Mouse (Mus musculus) thymus, postnatal 14 days (tissue): Measurements from ENCODE around the gene Arid5a.

Source experiments
- DNase-seq: peaks from one replicate; pipeline ENCODE4 v3.0.0; 2021

The Arid5a gene

GRCm38 (mm10) chr1:36307495-36308280 is at the start of gene Arid5a:
Gene Arid5a, plus strand, starts transcription at chr1:36307733.
- peak; percentile 92 for DNase-seq

DNA sequence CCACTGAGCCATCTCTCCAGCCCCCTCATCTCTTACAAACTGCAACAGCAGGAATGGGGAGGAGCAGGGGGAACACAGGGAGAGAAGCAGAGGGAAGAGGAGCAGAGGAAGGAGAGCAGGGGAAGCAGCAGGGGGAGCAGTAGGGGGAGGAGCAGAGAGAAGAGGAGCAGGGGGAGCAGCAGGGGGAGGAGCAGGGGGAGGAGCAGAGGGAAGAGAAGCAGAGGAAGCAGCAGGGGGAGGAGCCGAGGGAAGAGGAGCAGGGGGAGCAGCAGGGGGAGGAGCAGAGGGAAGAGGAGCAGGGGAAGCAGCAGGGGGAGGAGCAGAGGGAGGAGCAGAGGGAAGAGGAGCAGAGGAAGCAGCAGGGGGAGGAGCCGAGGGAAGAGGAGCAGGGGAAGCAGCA is 48.9 kb upstream of the Arid5a start:
- no peak for DNase-seq

GRCm38 (mm10) chr1:36259281-36259680 is 48.3 kb upstream of the Arid5a start:
- DNase-seq = no peak

GRCm38 (mm10) chr1:36260418-36260817 is 47.1 kb upstream of the Arid5a start:
- DNase-seq = no peak

GRCm38 (mm10) chr1:36261708-36262504 is 45.6 kb upstream of the Arid5a start:
- DNase-seq = peak; percentile 32

- peak; percentile 81 for DNase-seq
Measured at GRCm38 (mm10) chr1:36263833-36264488, 43.6 kb upstream of the Arid5a start.

GRCm38 (mm10) chr1:36266293-36266692 is 41.2 kb upstream of the Arid5a start:
- DNase-seq = no peak

DNA sequence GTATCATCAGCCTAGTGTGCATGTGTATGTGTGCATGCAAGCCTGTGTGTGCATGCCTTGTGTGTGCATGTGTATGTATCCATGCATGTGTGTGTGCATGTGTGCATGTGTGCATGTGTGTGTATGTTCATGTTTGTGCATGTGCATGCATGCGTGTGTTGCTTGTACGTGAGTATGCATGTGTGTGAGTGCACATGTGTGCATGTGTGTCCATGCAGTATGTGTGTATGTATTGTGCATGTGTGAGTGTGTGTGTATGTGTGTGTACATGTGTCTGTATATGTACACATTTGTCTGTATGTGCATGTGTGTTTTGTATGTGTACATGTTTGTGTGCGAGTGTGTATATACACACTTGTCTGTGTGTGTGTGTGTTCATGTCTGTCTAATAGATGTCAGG is 39.9 kb upstream of the Arid5a start:
- no peak for DNase-seq

DNA sequence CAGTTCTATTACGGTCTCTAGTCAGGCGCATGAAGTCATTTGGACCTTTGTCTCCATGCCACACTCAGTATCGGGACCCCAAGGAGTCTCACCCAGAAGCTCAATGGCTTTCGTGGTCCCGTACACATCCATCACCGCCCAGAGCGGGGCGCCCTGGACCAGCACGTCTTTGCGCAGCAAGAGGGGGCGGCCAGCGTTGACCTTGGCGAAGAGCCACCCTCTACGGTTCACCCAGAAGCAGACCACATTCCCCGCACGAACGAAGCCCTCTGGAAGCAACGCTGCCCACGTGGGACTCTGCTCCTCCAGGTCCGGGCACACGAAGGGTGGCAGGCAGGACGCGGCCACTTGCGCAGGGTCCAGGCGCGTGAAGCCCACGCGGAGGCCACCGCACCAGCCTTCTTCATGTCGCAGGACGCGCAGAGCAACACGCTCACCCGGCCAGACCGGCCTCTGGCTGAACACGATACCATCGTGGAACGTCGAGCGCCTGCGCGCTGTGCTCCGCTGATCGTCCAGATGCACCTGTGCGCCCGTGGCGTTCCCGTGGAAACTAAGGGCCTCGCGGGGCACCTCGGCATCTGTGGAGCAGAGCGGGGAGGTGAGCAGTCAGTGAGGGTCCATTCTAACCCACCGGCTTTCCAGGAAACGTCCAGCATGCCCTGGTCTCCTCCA is 38.3 kb upstream of the Arid5a start:
- DNase-seq = no peak

DNA sequence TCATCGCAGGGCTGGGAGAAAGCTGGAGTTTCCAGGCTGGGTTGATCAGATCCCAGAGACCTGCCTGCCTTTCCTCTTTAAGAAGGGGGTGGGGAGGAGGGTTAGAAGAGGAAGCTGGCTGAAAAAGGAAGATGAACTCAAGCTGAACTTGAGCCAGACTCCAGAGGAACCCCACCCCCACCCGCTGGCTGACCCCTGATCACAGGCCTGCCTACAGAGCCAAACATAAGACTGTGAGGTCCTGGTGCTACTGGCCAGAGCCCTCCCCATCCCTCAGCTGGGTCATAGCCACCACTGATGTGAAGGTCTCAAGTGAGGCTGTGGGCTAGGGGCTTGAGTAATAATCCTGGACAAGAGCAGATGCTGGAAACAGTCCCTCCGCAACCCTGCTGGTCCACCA is 36.9 kb upstream of the Arid5a start:
- no peak for DNase-seq

DNA sequence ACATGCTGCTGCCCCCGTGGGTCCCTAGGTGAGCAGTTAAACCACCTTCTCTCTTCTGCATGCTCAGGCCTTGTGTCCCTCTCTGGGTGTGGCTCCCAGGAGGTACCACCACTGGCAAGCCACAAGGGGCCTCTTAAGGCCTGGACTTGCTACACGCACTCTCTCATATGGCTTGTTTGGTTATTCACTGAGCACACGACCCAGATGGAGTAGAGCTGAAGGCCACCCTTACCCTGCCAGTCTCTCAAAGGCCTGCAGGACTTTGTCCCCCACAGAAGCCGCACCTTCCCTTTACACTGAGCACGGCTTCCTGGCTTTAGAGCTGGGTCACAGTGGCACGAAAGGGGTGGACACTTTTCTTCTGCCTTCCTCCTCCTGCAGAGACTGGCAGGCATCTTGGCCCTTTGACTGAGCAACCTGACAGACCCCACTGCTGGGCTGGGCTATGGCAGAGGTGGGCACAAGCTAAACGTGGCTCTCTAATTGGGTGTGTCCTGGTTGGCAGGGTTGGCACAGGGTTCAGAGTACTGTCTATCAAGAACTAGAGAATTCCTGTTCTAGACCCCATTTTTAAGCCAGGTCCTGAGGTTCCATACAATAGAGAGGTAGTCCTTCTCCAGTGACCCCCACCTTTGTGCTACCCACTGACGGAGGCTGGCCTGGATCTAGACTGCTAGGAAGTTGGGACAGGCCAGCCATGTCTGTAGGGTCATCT is 35.9 kb upstream of the Arid5a start:
- DNase-seq = no peak

DNA sequence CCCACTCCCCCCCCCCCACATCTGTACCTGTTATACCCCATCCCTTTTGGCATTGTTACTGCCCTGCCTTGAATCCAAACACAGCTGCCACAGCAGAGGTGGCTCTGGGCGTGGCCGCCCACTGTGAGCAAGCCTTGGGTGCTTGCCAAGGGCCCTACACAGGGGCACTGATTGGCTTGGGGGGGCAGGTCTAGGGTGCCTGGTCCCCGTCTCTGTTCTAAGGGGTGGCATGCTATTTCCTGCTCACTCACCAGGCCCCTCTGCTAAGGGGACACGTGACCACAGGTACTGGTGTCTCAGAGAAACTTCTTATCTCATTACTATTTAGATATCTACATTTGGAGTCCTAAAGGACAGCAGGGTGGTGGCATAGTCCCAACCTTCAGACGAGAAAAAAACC is 35.0 kb upstream of the Arid5a start:
- DNase-seq = no peak

DNA sequence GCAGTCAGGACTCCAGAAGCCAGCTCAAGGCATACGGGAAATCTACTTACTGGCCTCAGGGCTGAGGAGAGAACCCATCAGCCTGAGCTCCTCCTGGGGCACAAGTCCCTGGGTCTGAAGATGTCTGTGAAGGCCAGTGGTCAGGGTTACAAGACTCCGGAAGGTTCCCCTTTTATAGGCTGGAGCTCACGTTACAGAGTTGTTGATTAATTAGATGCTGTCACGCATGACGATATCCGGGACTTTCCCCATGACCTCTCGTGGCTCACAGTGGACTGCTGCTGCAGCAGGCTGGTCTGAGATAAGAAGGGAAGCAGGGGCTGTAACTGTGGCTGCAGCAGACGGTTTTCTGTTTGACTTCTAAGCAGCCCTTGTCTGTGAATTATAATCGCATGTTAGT is 34.2 kb upstream of the Arid5a start:
- DNase-seq = no peak

DNA sequence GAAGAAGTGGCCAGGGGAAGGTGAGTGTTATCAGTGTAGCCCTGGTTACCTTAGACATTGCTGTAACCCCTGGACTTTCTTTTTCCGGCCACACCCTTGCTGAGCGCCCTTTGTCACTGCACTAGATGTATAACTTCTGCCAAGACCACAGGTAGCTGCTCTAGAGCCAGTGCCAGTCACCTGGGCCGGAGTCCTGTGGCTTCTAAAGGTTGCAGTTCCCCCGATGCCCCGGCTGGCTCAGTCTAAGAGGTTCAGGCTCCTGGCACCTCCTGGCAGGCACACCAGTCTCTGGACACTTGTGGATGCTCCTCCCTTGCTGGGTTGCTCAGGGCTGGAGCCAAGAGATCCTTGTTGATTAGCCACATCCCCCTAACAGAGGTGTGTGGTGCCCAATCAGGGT is 33.1 kb upstream of the Arid5a start, which contains the start of gene Neurl3:
Neurl3 (minus strand) TSS at position 225 of the 400 bp plus-strand sequence.
- DNase-seq = no peak

DNA sequence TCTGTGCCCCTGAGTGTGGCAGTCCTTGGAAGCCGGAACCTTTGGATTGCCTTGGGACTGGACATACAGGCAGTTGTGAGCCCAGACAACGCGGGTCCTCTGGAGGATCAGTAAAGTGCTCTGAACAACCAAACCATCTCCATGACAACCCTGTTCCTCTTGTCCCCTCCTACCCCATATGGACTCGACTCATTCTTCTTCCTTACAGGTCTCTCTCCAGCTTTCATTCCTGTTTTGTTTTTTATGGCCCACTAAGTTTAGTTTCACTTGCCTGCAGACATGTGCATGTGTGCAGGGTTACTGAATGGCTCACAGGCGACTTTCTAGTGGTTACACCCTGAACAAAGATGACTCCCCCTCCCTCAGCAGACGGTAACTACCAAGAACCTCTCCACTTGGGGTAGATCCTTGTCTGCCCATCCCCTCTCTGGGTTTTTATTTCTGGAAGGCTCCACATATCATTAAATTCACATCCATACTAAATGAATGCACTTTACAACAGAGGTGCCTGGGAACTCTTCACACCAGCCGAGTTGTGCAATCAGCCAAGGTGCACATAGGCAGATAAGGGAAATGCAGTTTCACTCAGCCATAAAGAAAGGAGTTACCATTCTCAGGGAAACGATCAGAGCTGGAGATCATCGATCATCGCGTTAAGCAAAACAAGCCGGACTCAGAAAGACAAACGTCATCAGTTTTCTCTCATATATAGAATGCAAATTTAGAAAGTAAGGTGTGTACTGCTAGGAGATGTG is 31.7 kb upstream of the Arid5a start:
- DNase-seq = no peak

- peak; percentile 90 for DNase-seq
Measured at GRCm38 (mm10) chr1:36277267-36278060, 30.1 kb upstream of the Arid5a start.

DNA sequence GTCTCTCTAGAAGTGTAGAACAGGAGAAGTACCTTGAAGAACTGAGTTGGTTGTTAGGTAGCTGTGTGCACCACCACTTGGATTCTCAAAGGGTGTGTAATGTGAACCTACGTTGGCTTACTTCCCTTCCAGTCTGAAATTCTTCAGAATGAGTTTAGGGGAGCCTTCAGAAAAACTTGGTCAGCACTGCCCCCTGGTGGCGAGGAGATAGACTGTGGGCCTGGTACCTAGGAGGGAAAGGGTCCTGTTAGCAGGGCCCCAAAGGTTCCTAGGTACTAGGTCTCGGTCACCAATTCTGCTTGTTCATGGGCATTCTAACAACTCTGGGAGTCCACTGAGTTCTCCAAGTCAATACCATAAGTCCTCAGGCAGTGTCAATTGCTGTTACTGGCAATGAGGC is 28.3 kb upstream of the Arid5a start:
- DNase-seq = peak; percentile 93

DNA sequence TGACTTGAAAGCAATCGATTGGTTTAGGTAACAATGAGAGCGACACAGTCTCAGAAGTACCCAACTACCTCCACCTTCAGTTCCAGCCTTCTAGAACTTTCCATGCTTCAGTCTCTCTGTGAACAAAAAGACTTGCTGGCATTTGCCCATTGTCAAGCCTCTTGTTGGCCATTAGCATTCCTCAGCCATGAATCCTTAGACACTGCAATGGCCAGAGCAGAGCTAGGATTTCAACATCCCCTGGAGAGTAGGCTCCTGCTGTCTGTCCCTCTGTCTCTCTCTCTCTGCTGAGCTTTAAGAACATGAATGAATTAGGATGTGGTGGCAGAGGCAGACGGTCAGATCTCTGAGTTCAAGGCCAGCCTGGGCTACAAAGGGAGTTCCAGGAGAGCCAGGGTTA is 26.6 kb upstream of the Arid5a start:
- DNase-seq = no peak

DNA sequence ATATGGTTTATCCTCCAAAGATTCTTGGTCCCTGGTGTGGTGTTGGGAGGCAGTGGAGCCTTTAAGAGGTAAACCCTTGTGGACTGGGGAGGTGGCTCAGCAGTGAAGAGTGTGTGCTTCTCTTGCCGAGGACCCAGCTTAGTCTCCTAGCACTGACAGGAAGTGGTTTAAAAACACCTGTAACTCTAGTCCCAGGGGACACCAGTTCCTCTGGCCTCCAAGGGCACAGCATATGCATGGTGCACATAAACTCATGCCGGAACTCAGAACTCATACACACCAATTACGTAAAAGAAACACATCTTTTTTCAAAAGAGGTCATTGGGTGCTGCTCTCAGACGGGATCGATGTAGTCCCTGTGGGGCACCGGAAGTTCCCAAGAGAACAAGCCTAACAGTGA is 25.7 kb upstream of the Arid5a start:
- DNase-seq = peak; percentile 64

GRCm38 (mm10) chr1:36293470-36293869 is 14.1 kb upstream of the Arid5a start:
- DNase-seq = peak; percentile 51

DNA sequence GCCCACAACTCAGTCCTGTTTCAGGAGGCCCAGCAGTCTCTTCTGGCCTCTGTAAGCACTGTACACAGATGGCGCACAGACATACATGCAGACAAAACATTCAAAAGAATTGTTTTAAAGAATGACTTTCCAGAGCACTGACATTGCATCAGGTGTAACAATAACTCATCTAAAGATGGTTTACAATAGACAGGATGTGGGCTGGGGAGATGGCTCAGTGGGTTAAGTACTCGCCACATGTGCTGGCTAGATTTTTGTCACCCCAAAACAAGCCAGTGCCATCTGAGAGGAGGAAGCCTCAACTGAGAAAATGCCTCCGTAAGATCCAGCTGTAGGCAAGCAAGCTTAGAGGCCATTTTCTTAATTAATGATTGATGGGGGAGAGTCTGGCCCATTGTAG is 13.1 kb upstream of the Arid5a start:
- DNase-seq = peak; percentile 69
